Mouse (Mus musculus) lung, adult 2 months (tissue): ENCODE data around the gene Mgarp.

Source experiments
- CTCF ChIP-seq: fragments of 200-500 bp; IDR thresholded peaks from 2 replicates; pipeline ENCODE4 v1.5.1; 2011; ENCODE audit warnings: mild to moderate bottlenecking, low read length, control low read depth; ENCODE audit not compliant: insufficient read depth
- POLR2A ChIP-seq: fragments of 200-500 bp; IDR thresholded peaks from 2 replicates; pipeline ENCODE4 v1.6.1; 2011; ENCODE audit warnings: low read depth, mild to moderate bottlenecking, control low read depth, low read length, borderline replicate concordance; ENCODE audit errors: extremely low read depth

GRCm38 (mm10) chr3:51378665-51378946 is 17.9 kb downstream of the Mgarp start:
- no peak for TF ChIP-seq CTCF
- no peak for TF ChIP-seq POLR2A
